Mouse (Mus musculus): Measurements from ENCODE around the gene Ephb2. TPM values are rescaled to one million over a fixed set of nuclear protein-coding genes. Genes with fewer than 3 reads are reported as not detected.
A peak's percentile ranks its signal among the peaks of the same experiment; 100 is the strongest.

Ephb2 gene
- total and polyA plus RNA-seq, 3 experiments = 0.08 TPM; not detected in 2

DNA sequence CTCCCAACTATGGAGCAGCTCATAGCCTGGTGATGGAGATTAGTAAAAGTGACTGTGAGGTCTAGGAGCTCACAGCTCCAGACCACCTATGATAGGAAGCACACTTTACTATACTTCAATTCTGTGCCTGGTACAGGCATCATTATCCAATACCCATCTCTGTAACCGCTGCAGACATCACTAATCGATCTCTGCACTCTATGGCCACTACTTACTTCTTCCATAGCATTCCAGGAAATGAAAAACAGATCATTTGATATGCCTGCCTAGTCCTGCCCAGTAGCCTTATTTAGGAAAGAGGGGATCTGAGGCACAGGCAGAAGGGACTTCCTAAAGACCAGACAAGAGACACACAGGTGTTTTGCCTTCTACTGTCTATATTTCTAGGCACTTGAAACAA, 59.9 kb downstream of the Ephb2 start:
- Histone ChIP-seq H3K27me3 (replicated peaks) (peaks cover 30% of the 10 kb centered on the region), H3K27ac (ENCODE audit: insufficient read depth, low read depth) (no peak overlapping the region), H3K4me1 (ENCODE audit: control insufficient read depth in 1 of 2, insufficient read depth in 2 of 2) (peaks cover 8 to 29% of the 10 kb centered on the region in 2 experiments), H3K9ac (ENCODE audit: insufficient read depth, low read depth) (no peak overlapping the region), H3K9me3 (replicated peaks; ENCODE audit: low read length) (peaks cover under 1% of the 10 kb centered on the region), H3K36me3 (replicated peaks in 1 of 2; ENCODE audit: control insufficient read depth in 1 of 2, insufficient read depth in 1 of 2, low read length in 1 of 2) (no peaks in the 10 kb centered on the region), H3K79me2 (replicated peaks; ENCODE audit: control insufficient read depth, extremely low read depth, insufficient read depth, poor library complexity, severe bottlenecking) (no peaks in the 10 kb centered on the region), H3K4me2 (ENCODE audit: insufficient read depth, low read depth, poor library complexity, severe bottlenecking) (no peak overlapping the region), H3K4me3 (replicated peaks in 1 of 3; ENCODE audit: low read depth in 2 of 3, low read length in 2 of 3, poor library complexity in 1 of 3) (no peak overlapping the region)
- no peak for TF ChIP-seq ZKSCAN1 (IDR thresholded peaks at IDR 0.05; ENCODE audit: borderline replicate concordance, low read depth, low read length)
- TF ChIP-seq BHLHE40 (IDR thresholded peaks at IDR 0.05; ENCODE audit: low read depth, low read length) = no peak
- TF ChIP-seq HCFC1 (IDR thresholded peaks at IDR 0.05; ENCODE audit: low read depth, low read length) = no peak
- TF ChIP-seq NRF1 (IDR thresholded peaks at IDR 0.05; ENCODE audit: low read depth, low read length) = no peak
- TF ChIP-seq POLR2A (IDR thresholded peaks at IDR 0.05; ENCODE audit: low read depth, low read length) = no peak
- TF ChIP-seq MXI1 (IDR thresholded peaks at IDR 0.05; ENCODE audit: low read depth, low read length) = no peak
- no peak for TF ChIP-seq POLR2AphosphoS2 (IDR thresholded peaks at IDR 0.05; ENCODE audit: low read depth, low read length)
- TF ChIP-seq PAX5 (IDR thresholded peaks at IDR 0.05; ENCODE audit: low read length) = no peak
- TF ChIP-seq RAD21 (IDR thresholded peaks at IDR 0.05; ENCODE audit: low read depth, low read length) = no peak
- TF ChIP-seq TCF12 (IDR thresholded peaks at IDR 0.05; ENCODE audit: low read depth, low read length) = no peak
- TF ChIP-seq IRF4 (IDR thresholded peaks at IDR 0.05; ENCODE audit: low read depth, low read length) = no peak
- TF ChIP-seq CTCF (conservative IDR thresholded peaks at IDR 0.05 in 1 of 2, IDR thresholded peaks at IDR 0.05 in 1 of 2; ENCODE audit: low read depth in 2 of 2, low read length in 2 of 2) = no peak
- TF ChIP-seq ZNF384 (IDR thresholded peaks at IDR 0.05; ENCODE audit: low read depth, low read length) = no peak
- no peak for TF ChIP-seq USF2 (conservative IDR thresholded peaks at IDR 0.05; ENCODE audit: low read depth, low read length)
- dilution Hi-C loops (cut with MboI; ENCODE audit: extremely low pct_ligation_motif_present, extremely low pct_unique_long_range_greater_than_20kb, low sequenced_read_pairs) = no loop called here
- DNase-seq (ENCODE audit: extremely low read depth) = no peak
- in situ Hi-C loops (cut with MboI; ENCODE audit: low pct_ligation_motif_present, low pct_unique_long_range_greater_than_20kb, low sequenced_read_pairs) = no loop called here

- H3K27ac ChIP-seq (ENCODE audit: insufficient read depth, low read depth) = no peak overlapping the region
- in situ Hi-C loops (cut with MboI; ENCODE audit: low pct_ligation_motif_present, low pct_unique_long_range_greater_than_20kb, low sequenced_read_pairs) = no loop called here
Measured at GRCm38 (mm10) chr4:136774201-136774600, 61.6 kb downstream of the Ephb2 start.

More at GRCm38 (mm10) chr4:136774201-136774600, 61.6 kb downstream of the Ephb2 start:
- Histone ChIP-seq H3K9ac (ENCODE audit: insufficient read depth, low read depth) (no peak overlapping the region), H3K36me3 (replicated peaks in 1 of 2; ENCODE audit: control insufficient read depth in 1 of 2, insufficient read depth in 1 of 2, low read length in 1 of 2) (no peaks in the 10 kb centered on the region), H3K9me3 (replicated peaks; ENCODE audit: low read length) (peaks cover 7% of the 10 kb centered on the region), H3K27me3 (replicated peaks) (peaks cover 30% of the 10 kb centered on the region), H3K4me1 (ENCODE audit: control insufficient read depth in 1 of 2, insufficient read depth in 2 of 2) (peaks cover 8 to 29% of the 10 kb centered on the region in 2 experiments), H3K4me2 (ENCODE audit: insufficient read depth, low read depth, poor library complexity, severe bottlenecking) (no peak overlapping the region), H3K4me3 (replicated peaks in 1 of 3; ENCODE audit: low read depth in 2 of 3, low read length in 2 of 3, poor library complexity in 1 of 3) (no peak overlapping the region), H3K79me2 (replicated peaks; ENCODE audit: control insufficient read depth, extremely low read depth, insufficient read depth, poor library complexity, severe bottlenecking) (no peaks in the 10 kb centered on the region)
- TF ChIP-seq ZMIZ1 (IDR thresholded peaks at IDR 0.05; ENCODE audit: low read depth, low read length) (no peak), E2F4 (IDR thresholded peaks at IDR 0.05; ENCODE audit: insufficient replicate concordance, low read depth, low read length) (no peak), MYC (IDR thresholded peaks at IDR 0.05; ENCODE audit: low read depth, low read length) (no peak), BHLHE40 (IDR thresholded peaks at IDR 0.05; ENCODE audit: low read depth, low read length) (no peak), UBTF (IDR thresholded peaks at IDR 0.05; ENCODE audit: low read depth, low read length) (no peak), POLR2AphosphoS2 (IDR thresholded peaks at IDR 0.05; ENCODE audit: low read depth, low read length) (no peak)
- DNase-seq (ENCODE audit: extremely low read depth) = peak; percentile 14
- dilution Hi-C loops (cut with MboI; ENCODE audit: extremely low pct_ligation_motif_present, extremely low pct_unique_long_range_greater_than_20kb, low sequenced_read_pairs) = no loop called here
